Mouse (Mus musculus) CH12.LX (cell line): Measurements from ENCODE around the gene Sycp2. TPM values are rescaled to one million over a fixed set of nuclear protein-coding genes. Genes with fewer than 3 reads are reported as not detected.

Source experiments
- DNase-seq: peaks from one replicate; pipeline ENCODE4 v3.0.0-alpha.2; 2013; ENCODE audit errors: extremely low read depth
- H3K27ac ChIP-seq: 2 replicates; pipeline ENCODE4 v1.5.1; 2012; ENCODE audit warnings: low read depth, mild to moderate bottlenecking, control low read depth, moderate library complexity; ENCODE audit not compliant: insufficient read depth
- H3K27me3 ChIP-seq: replicated peaks from 2 replicates; pipeline ENCODE3; 2012; ENCODE audit warnings: inconsistent platforms
- H3K36me3 ChIP-seq, 2 experiments: replicated peaks in 1 of 2; 2 replicates each; pipeline versions ENCODE3 to v1.6.1; 2012; ENCODE audit warnings: inconsistent platforms in 1 of 2, low read length in 1 of 2, mild to moderate bottlenecking in 1 of 2, mixed read lengths in 1 of 2, moderate library complexity in 1 of 2; ENCODE audit not compliant: control insufficient read depth in 1 of 2, insufficient read depth in 1 of 2
- H3K4me1 ChIP-seq, 2 experiments: 2 replicates each; pipeline ENCODE4 v1.6.1; 2012; ENCODE audit warnings: inconsistent platforms in 1 of 2, moderate library complexity in 1 of 2; ENCODE audit not compliant: insufficient read depth in 2 of 2, control insufficient read depth in 1 of 2
- H3K4me2 ChIP-seq: 2 replicates; pipeline ENCODE4 v1.6.1; 2012; ENCODE audit warnings: low read depth, mild to moderate bottlenecking, control low read depth; ENCODE audit not compliant: poor library complexity, insufficient read depth, severe bottlenecking
- H3K4me3 ChIP-seq, 3 experiments: fragments of 150-350 bp in 1 of 3; sonication (generic) in 1 of 3; replicated peaks in 1 of 3; 2 replicates each; pipeline versions ENCODE3 to v1.5.1; 2011 to 2012; ENCODE audit warnings: low read depth in 2 of 3, low read length in 2 of 3, mild to moderate bottlenecking in 2 of 3, moderate library complexity in 2 of 3, control low read depth in 1 of 3, improper control_type of control experiment in 1 of 3, inconsistent platforms in 1 of 3, mixed read lengths in 1 of 3; ENCODE audit not compliant: poor library complexity in 1 of 3
- H3K79me2 ChIP-seq: replicated peaks from 2 replicates; pipeline ENCODE4 v1.6.1; 2012; ENCODE audit warnings: mild to moderate bottlenecking, moderate library complexity; ENCODE audit not compliant: control insufficient read depth, poor library complexity, insufficient read depth, severe bottlenecking; ENCODE audit errors: extremely low read depth
- H3K9ac ChIP-seq: 2 replicates; pipeline ENCODE4 v1.6.1; 2012; ENCODE audit warnings: low read depth, mild to moderate bottlenecking, control low read depth, moderate library complexity; ENCODE audit not compliant: insufficient read depth
- H3K9me3 ChIP-seq: replicated peaks from 2 replicates; pipeline ENCODE3; 2012; ENCODE audit warnings: low read length, inconsistent platforms, mixed read lengths
- CHD1 ChIP-seq: IDR thresholded peaks from 2 replicates; pipeline ENCODE4 v1.6.1; 2012; ENCODE audit warnings: low read depth, low read length, improper control_type of control experiment, inconsistent platforms
- CTCF ChIP-seq, 2 experiments: IDR thresholded peaks in 1 of 2; conservative IDR thresholded peaks in 1 of 2; 2 replicates each; pipeline ENCODE4 v1.5.1; 2011 to 2012; ENCODE audit warnings: low read depth in 2 of 2, low read length in 2 of 2, improper control_type of control experiment in 1 of 2, inconsistent platforms in 1 of 2, mild to moderate bottlenecking in 1 of 2, moderate library complexity in 1 of 2
- ETS1 ChIP-seq: conservative IDR thresholded peaks from 2 replicates; pipeline ENCODE4 v1.6.1; 2012; ENCODE audit warnings: low read depth, mild to moderate bottlenecking, inconsistent platforms, low read length, improper control_type of control experiment, moderate library complexity
- GABPA ChIP-seq: IDR thresholded peaks from 2 replicates; pipeline ENCODE4 v1.6.1; 2012; ENCODE audit warnings: low read depth, low read length, improper control_type of control experiment, inconsistent platforms; ENCODE audit not compliant: insufficient replicate concordance
- HCFC1 ChIP-seq: IDR thresholded peaks from 2 replicates; pipeline ENCODE4 v1.6.1; 2012; ENCODE audit warnings: low read depth, mild to moderate bottlenecking, inconsistent platforms, low read length, improper control_type of control experiment
- JUND ChIP-seq: conservative IDR thresholded peaks from 2 replicates; pipeline ENCODE4 v1.6.1; 2011; ENCODE audit warnings: low read depth, low read length, improper control_type of control experiment
- MAFK ChIP-seq: IDR thresholded peaks from 2 replicates; pipeline ENCODE4 v1.6.1; 2011; ENCODE audit warnings: low read length, improper control_type of control experiment; ENCODE audit not compliant: insufficient replicate concordance
- MEF2A ChIP-seq: IDR thresholded peaks from 2 replicates; pipeline ENCODE4 v1.6.1; 2014; ENCODE audit warnings: low read depth, mild to moderate bottlenecking, inconsistent platforms, low read length, improper control_type of control experiment, borderline replicate concordance
- MXI1 ChIP-seq: IDR thresholded peaks from 2 replicates; pipeline ENCODE4 v1.6.1; 2011; ENCODE audit warnings: mild to moderate bottlenecking, low read depth, low read length, improper control_type of control experiment
- MYC ChIP-seq: IDR thresholded peaks from 2 replicates; pipeline ENCODE4 v1.6.1; 2011; ENCODE audit warnings: low read depth, mild to moderate bottlenecking, improper control_type of control experiment, low read length
- PAX5 ChIP-seq: IDR thresholded peaks from 2 replicates; pipeline ENCODE4 v1.6.1; 2012; ENCODE audit warnings: low read length, inconsistent platforms, mixed read lengths
- RAD21 ChIP-seq: IDR thresholded peaks from 2 replicates; pipeline ENCODE4 v1.6.1; 2011; ENCODE audit warnings: low read depth, mild to moderate bottlenecking, low read length, improper control_type of control experiment, moderate library complexity
- SIN3A ChIP-seq: IDR thresholded peaks from 2 replicates; pipeline ENCODE4 v1.6.1; 2012; ENCODE audit warnings: low read length, improper control_type of control experiment, inconsistent platforms
- SMC3 ChIP-seq: IDR thresholded peaks from 2 replicates; pipeline ENCODE4 v1.6.1; 2011; ENCODE audit warnings: low read depth, low read length, improper control_type of control experiment
- TBP ChIP-seq: conservative IDR thresholded peaks from 2 replicates; pipeline ENCODE4 v1.6.1; 2011; ENCODE audit warnings: low read depth, low read length, improper control_type of control experiment
- TCF12 ChIP-seq: IDR thresholded peaks from 2 replicates; pipeline ENCODE4 v1.6.1; 2014; ENCODE audit warnings: low read depth, mild to moderate bottlenecking, inconsistent platforms, low read length, improper control_type of control experiment
- ZNF384 ChIP-seq: IDR thresholded peaks from 2 replicates; pipeline ENCODE4 v1.6.1; 2012; ENCODE audit warnings: low read depth, low read length, improper control_type of control experiment, inconsistent platforms
- dilution Hi-C: fragments of 300-500 bp; cut with MboI; formaldehyde crosslinking; loops from 2 replicates; pipeline ENCODE4 v1.14.3; 2020; ENCODE audit warnings: low sequenced_read_pairs; ENCODE audit not compliant: extremely low pct_unique_long_range_greater_than_20kb, extremely low pct_ligation_motif_present
- in situ Hi-C: fragments of 300-500 bp; cut with MboI; formaldehyde crosslinking; loops from 3 replicates; pipeline ENCODE4 v1.14.3; 2019; ENCODE audit warnings: low sequenced_read_pairs, low pct_ligation_motif_present, low pct_unique_long_range_greater_than_20kb, mixed read lengths
- polyA plus RNA-seq: library from polyadenylated mRNA; unstranded; fragments of >175 nt; gene quantifications from 2 replicates; pipeline ENCODE4 v1.2.1, GENCODE M21; 2012; ENCODE audit warnings: low read depth; ENCODE audit not compliant: insufficient read length
- total RNA-seq, 2 experiments: library from RNA; depleted of rRNA; stranded (reverse); fragments of 300-350 nt in 1 of 2; fragments of >200 nt in 1 of 2; gene quantifications; 2 replicates each; pipeline ENCODE4 v1.2.3; 2012 to 2014

Gene Sycp2
- total and polyA plus RNA-seq, 3 experiments, result not detected

DNA sequence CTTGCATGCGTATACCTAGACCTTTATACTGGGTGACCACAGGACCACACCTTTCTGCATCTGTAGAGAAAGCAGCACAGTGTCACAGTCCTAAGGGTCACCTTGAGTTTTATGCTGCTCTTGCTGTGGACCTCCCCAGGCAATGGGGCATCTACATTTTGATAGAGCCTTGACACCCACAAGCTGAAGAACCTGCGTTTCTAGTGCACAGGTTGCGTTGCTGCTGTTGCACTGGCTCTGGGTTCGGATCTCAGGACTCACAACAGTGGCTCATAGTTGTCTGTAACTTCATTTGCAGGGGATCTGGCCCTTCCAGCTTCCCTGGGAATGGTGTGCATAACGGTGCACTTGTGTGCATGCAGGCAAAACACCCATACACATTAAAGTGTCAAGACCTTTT, 19.7 kb upstream of the Sycp2 start:
- Histone ChIP-seq H3K4me3 (no peak overlapping the region), H3K4me1 (no peaks in the 10 kb centered on the region), H3K27me3 (peaks cover 46% of the 10 kb centered on the region), H3K36me3 (no peaks in the 10 kb centered on the region), H3K9me3 (no peaks in the 10 kb centered on the region), H3K27ac (no peak overlapping the region), H3K4me2 (no peak overlapping the region), H3K79me2 (no peaks in the 10 kb centered on the region), H3K9ac (no peak overlapping the region)
- dilution Hi-C loops, result no loop called here
- no peak for TF ChIP-seq CHD1
- TF ChIP-seq SIN3A, result no peak
- no peak for TF ChIP-seq SMC3
- TF ChIP-seq TBP, result no peak
- TF ChIP-seq TCF12, result no peak
- TF ChIP-seq RAD21, result no peak
- no peak for TF ChIP-seq PAX5
- TF ChIP-seq HCFC1, result no peak
- TF ChIP-seq CTCF (conservative IDR thresholded peaks at IDR 0.05 in 1 of 2, IDR thresholded peaks at IDR 0.05 in 1 of 2; ENCODE audit: low read depth in 2 of 2, low read length in 2 of 2), result no peak
- no peak for TF ChIP-seq GABPA
- no peak for TF ChIP-seq MXI1
- no peak for TF ChIP-seq MYC
- no peak for TF ChIP-seq MEF2A
- no peak for TF ChIP-seq JUND
- no peak for DNase-seq
- in situ Hi-C loops, result no loop called here

DNA sequence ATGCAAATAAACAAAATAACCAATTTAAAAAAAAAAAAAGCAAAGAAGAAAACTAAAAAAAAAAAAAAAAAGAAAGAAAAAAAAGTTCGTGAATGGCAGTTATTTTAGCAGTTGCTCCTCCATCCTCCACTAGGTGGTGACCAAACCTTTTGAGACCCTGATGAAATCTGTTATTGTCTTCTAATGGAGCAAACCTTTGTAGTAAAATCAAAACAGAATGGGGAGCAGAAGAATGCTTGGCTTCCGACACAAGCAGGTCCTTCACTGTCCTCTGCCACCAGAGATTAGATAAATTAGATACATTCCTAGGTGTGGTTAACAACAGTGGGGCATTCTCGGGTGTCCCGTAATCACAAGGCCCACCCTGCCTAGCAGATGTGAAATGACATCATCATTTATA, 18.7 kb upstream of the Sycp2 start:
- no peaks in the 10 kb centered on the region for H3K36me3 ChIP-seq
- H3K9me3 ChIP-seq, result no peaks in the 10 kb centered on the region
- in situ Hi-C loops, result no loop called here
- H3K9ac ChIP-seq, result no peak overlapping the region
- DNase-seq, result peak; percentile 6
- TF ChIP-seq CTCF (conservative IDR thresholded peaks at IDR 0.05 in 1 of 2, IDR thresholded peaks at IDR 0.05 in 1 of 2; ENCODE audit: low read depth in 2 of 2, low read length in 2 of 2) (peak; percentile 5 to 57; a peak in 2 of 4 replicates), ZNF384 (peak; percentile 82), SMC3 (peak; percentile 11; the same call in 1 of the 2 replicates), TCF12 (no peak), ETS1 (no peak), MAFK (no peak), SIN3A (no peak), RAD21 (peak; percentile 54)
- H3K27me3 ChIP-seq, result peaks cover 40% of the 10 kb centered on the region
- dilution Hi-C loops, result no loop called here
- H3K4me3 ChIP-seq, result no peak overlapping the region
- H3K4me2 ChIP-seq, result no peak overlapping the region
- H3K79me2 ChIP-seq, result no peaks in the 10 kb centered on the region
- H3K4me1 ChIP-seq, result no peaks in the 10 kb centered on the region
- H3K27ac ChIP-seq, result no peak overlapping the region
